Mouse (Mus musculus): ENCODE data around the gene Adam10. TPM values are rescaled to one million over a fixed set of nuclear protein-coding genes. Genes with fewer than 3 reads are reported as not detected.

Adam10 gene
- polyA plus RNA-seq, 1 experiment from 2014 or later: 60.8 TPM

- Histone ChIP-seq H3K27ac (peak within 1 kb of the TSS; percentile 94), H3K36me3 (no peaks in the 10 kb centered on the region)
- peak; percentile 94 for ATAC-seq (ENCODE audit: insufficient number of reproducible peaks, insufficient read depth, low FRiP score, low TSS enrichment, low read depth)
Observed at GRCm38 (mm10) chr9:70657013-70657967, 21.5 kb upstream of the Adam10 start, which contains the start of gene Mindy2. TSS of gene Mindy2 (minus strand) at chr9:70657174.

GRCm38 (mm10) chr9:70658266-70658665, 20.5 kb upstream of the Adam10 start:
- Histone ChIP-seq H3K36me3 (no peaks in the 10 kb centered on the region), H3K4me1 (peaks cover 22% of the 10 kb centered on the region), H3K27ac (no peak overlapping the region), H3K4me2 (no peak overlapping the region), H3K9me3 (no peaks in the 10 kb centered on the region), H3K9ac (no peak overlapping the region), H3K27me3 (no peaks in the 10 kb centered on the region), H3K4me3 (no peak overlapping the region)
- 70% methylated on average over 2 of the region's 2 CpGs for WGBS
- no peak for ATAC-seq (ENCODE audit: insufficient number of reproducible peaks, insufficient read depth, low FRiP score, low TSS enrichment, low read depth)

More at GRCm38 (mm10) chr9:70657013-70657967, 21.5 kb upstream of the Adam10 start, which contains the start of gene Mindy2:
- Histone ChIP-seq H3K9me3 (no peaks in the 10 kb centered on the region), H3K4me2 (peak within 1 kb of the TSS; percentile 82), H3K4me3 (peak within 1 kb of the TSS; percentile 70), H3K9ac (peak within 1 kb of the TSS; percentile 88), H3K27me3 (no peaks in the 10 kb centered on the region), H3K4me1 (peaks cover 23% of the 10 kb centered on the region)
- 1% methylated on average over 67 of the region's 67 CpGs for WGBS

GRCm38 (mm10) chr9:70664847-70665246, 13.9 kb upstream of the Adam10 start:
- H3K27me3 ChIP-seq: no peaks in the 10 kb centered on the region
- no peak overlapping the region for H3K27ac ChIP-seq
- no peak overlapping the region for H3K9ac ChIP-seq
- no peaks in the 10 kb centered on the region for H3K36me3 ChIP-seq
- no peak overlapping the region for H3K4me2 ChIP-seq
- WGBS: 80% methylated on average over 4 of the region's 4 CpGs
- H3K9me3 ChIP-seq: no peaks in the 10 kb centered on the region
- H3K4me1 ChIP-seq: no peaks in the 10 kb centered on the region
- H3K4me3 ChIP-seq: no peak overlapping the region
- ATAC-seq (ENCODE audit: insufficient number of reproducible peaks, insufficient read depth, low FRiP score, low TSS enrichment, low read depth): no peak

GRCm38 (mm10) chr9:70665372-70666145, 13.2 kb upstream of the Adam10 start:
- Histone ChIP-seq H3K9me3 (no peaks in the 10 kb centered on the region), H3K4me2 (no peak overlapping the region), H3K4me3 (no peak overlapping the region), H3K27me3 (no peaks in the 10 kb centered on the region), H3K4me1 (no peaks in the 10 kb centered on the region), H3K36me3 (no peaks in the 10 kb centered on the region), H3K9ac (no peak overlapping the region), H3K27ac (no peak overlapping the region)
- no peak for ATAC-seq (ENCODE audit: insufficient number of reproducible peaks, insufficient read depth, low FRiP score, low TSS enrichment, low read depth)
- WGBS: 69% methylated on average over 16 of the region's 16 CpGs

- ATAC-seq (ENCODE audit: insufficient number of reproducible peaks, insufficient read depth, low FRiP score, low TSS enrichment, low read depth): no peak
- Histone ChIP-seq H3K4me2 (no peak overlapping the region), H3K27ac (no peak overlapping the region), H3K9me3 (no peaks in the 10 kb centered on the region), H3K27me3 (no peaks in the 10 kb centered on the region), H3K9ac (no peak overlapping the region), H3K4me1 (no peaks in the 10 kb centered on the region), H3K4me3 (no peak overlapping the region), H3K36me3 (no peaks in the 10 kb centered on the region)
- WGBS: 68% methylated on average over 7 of the region's 7 CpGs
Observed at GRCm38 (mm10) chr9:70666811-70667210, 12.0 kb upstream of the Adam10 start.

- no peak overlapping the region for H3K4me3 ChIP-seq
- no peaks in the 10 kb centered on the region for H3K27me3 ChIP-seq
Observed at GRCm38 (mm10) chr9:70668048-70668447, 10.7 kb upstream of the Adam10 start.

GRCm38 (mm10) chr9:70669197-70669596, 9.6 kb upstream of the Adam10 start:
- Histone ChIP-seq H3K4me1 (0 out of 2 replicates have a peak, but pooled peaks cover 9% of the 10 kb centered on the region), H3K27ac (no peak overlapping the region), H3K9me3 (no peaks in the 10 kb centered on the region), H3K27me3 (no peaks in the 10 kb centered on the region), H3K4me2 (no peak overlapping the region), H3K9ac (no peak overlapping the region), H3K4me3 (no peak overlapping the region), H3K36me3 (no peaks in the 10 kb centered on the region)
- 58% methylated on average over 2 of the region's 2 CpGs for WGBS
- ATAC-seq (ENCODE audit: insufficient number of reproducible peaks, insufficient read depth, low FRiP score, low TSS enrichment, low read depth): no peak

More at GRCm38 (mm10) chr9:70668048-70668447, 10.7 kb upstream of the Adam10 start:
- H3K9me3 ChIP-seq: no peaks in the 10 kb centered on the region
- H3K4me2 ChIP-seq: no peak overlapping the region
- no peak for ATAC-seq (ENCODE audit: insufficient number of reproducible peaks, insufficient read depth, low FRiP score, low TSS enrichment, low read depth)
- H3K36me3 ChIP-seq: no peaks in the 10 kb centered on the region
- 0 out of 2 replicates have a peak, but pooled peaks cover 5% of the 10 kb centered on the region for H3K4me1 ChIP-seq
- H3K9ac ChIP-seq: no peak overlapping the region
- no peak overlapping the region for H3K27ac ChIP-seq

- no peak for ATAC-seq (ENCODE audit: insufficient number of reproducible peaks, insufficient read depth, low FRiP score, low TSS enrichment, low read depth)
- 89% methylated on average over 6 of the region's 6 CpGs for WGBS
- Histone ChIP-seq H3K36me3 (no peaks in the 10 kb centered on the region), H3K4me2 (no peak overlapping the region), H3K4me3 (no peak overlapping the region), H3K27ac (no peak overlapping the region), H3K9ac (no peak overlapping the region), H3K27me3 (no peaks in the 10 kb centered on the region), H3K9me3 (no peaks in the 10 kb centered on the region), H3K4me1 (0 out of 2 replicates have a peak, but pooled peaks cover 9% of the 10 kb centered on the region)
Observed at GRCm38 (mm10) chr9:70670381-70670780, 8.4 kb upstream of the Adam10 start.

- Histone ChIP-seq H3K27ac (no peak overlapping the region), H3K27me3 (no peaks in the 10 kb centered on the region), H3K4me1 (0 out of 2 replicates have a peak, but pooled peaks cover 9% of the 10 kb centered on the region), H3K9me3 (no peaks in the 10 kb centered on the region), H3K36me3 (no peaks in the 10 kb centered on the region), H3K4me2 (no peak overlapping the region), H3K9ac (no peak overlapping the region), H3K4me3 (no peak overlapping the region)
- 59% methylated on average over 6 of the region's 6 CpGs for WGBS
- no peak for ATAC-seq (ENCODE audit: insufficient number of reproducible peaks, insufficient read depth, low FRiP score, low TSS enrichment, low read depth)
Observed at GRCm38 (mm10) chr9:70671278-70671677, 7.5 kb upstream of the Adam10 start.

GRCm38 (mm10) chr9:70671772-70672579, 6.8 kb upstream of the Adam10 start:
- H3K27me3 ChIP-seq: no peaks in the 10 kb centered on the region
- H3K36me3 ChIP-seq: no peaks in the 10 kb centered on the region
- H3K4me2 ChIP-seq: no peak overlapping the region
- no peak overlapping the region for H3K4me3 ChIP-seq
- H3K27ac ChIP-seq: peak overlapping the region; percentile 28; the same call in 1 of the 2 replicates
- H3K9ac ChIP-seq: no peak overlapping the region
- 41% methylated on average over 10 of the region's 10 CpGs for WGBS
- ATAC-seq (ENCODE audit: insufficient number of reproducible peaks, insufficient read depth, low FRiP score, low TSS enrichment, low read depth): no peak
- H3K4me1 ChIP-seq: 0 out of 2 replicates have a peak, but pooled peaks cover 9% of the 10 kb centered on the region
- H3K9me3 ChIP-seq: no peaks in the 10 kb centered on the region

- no peaks in the 10 kb centered on the region for H3K27me3 ChIP-seq
- no peak overlapping the region for H3K4me2 ChIP-seq
- ATAC-seq (ENCODE audit: insufficient number of reproducible peaks, insufficient read depth, low FRiP score, low TSS enrichment, low read depth): no peak
- H3K36me3 ChIP-seq: no peaks in the 10 kb centered on the region
- 38% methylated on average over 4 of the region's 4 CpGs for WGBS
- H3K4me3 ChIP-seq: no peak overlapping the region
- H3K27ac ChIP-seq: no peak overlapping the region
- H3K9ac ChIP-seq: no peak overlapping the region
- H3K4me1 ChIP-seq: 0 out of 2 replicates have a peak, but pooled peaks cover 9% of the 10 kb centered on the region
- H3K9me3 ChIP-seq: no peaks in the 10 kb centered on the region
Observed at GRCm38 (mm10) chr9:70673656-70674055, 5.1 kb upstream of the Adam10 start.
